Mouse (Mus musculus) MEL (cell line): ENCODE results near the gene Tle4. TPM values are rescaled to one million over a fixed set of nuclear protein-coding genes. Genes with fewer than 3 reads are reported as not detected.

ENCODE experiments used
- DNase-seq: peaks from one replicate; pipeline ENCODE4 v3.0.0; 2011; ENCODE audit warnings: low read depth, low spot score
- H3K27ac ChIP-seq: 2 replicates; pipeline ENCODE4 v1.5.1; 2012; ENCODE audit warnings: low read depth, mild to moderate bottlenecking, control low read depth, low read length, moderate library complexity; ENCODE audit not compliant: control insufficient read depth
- H3K27me3 ChIP-seq, 2 experiments: fragments of 150-350 bp in 1 of 2; sonication (generic) in 1 of 2; 2 replicates each; pipeline ENCODE4 v1.6.1; 2012; ENCODE audit warnings: low read length in 2 of 2, mild to moderate bottlenecking in 2 of 2, improper control_type of control experiment in 1 of 2, moderate library complexity in 1 of 2; ENCODE audit not compliant: insufficient read depth in 2 of 2, control insufficient read depth in 1 of 2
- H3K36me3 ChIP-seq, 2 experiments: 2 replicates each; pipeline ENCODE4 v1.6.1; 2012 to 2014; ENCODE audit warnings: low read length in 2 of 2, improper control_type of control experiment in 1 of 2, inconsistent platforms in 1 of 2, mild to moderate bottlenecking in 1 of 2; ENCODE audit not compliant: insufficient read depth in 2 of 2, control insufficient read depth in 1 of 2
- H3K4me1 ChIP-seq, 2 experiments: fragments of 150-350 bp in 1 of 2; sonication (generic) in 1 of 2; 2 replicates each; pipeline ENCODE4 v1.6.1; 2012; ENCODE audit warnings: low read length in 2 of 2, improper control_type of control experiment in 1 of 2, mild to moderate bottlenecking in 1 of 2; ENCODE audit not compliant: insufficient read depth in 2 of 2, control insufficient read depth in 1 of 2
- H3K4me3 ChIP-seq, 2 experiments: fragments of 150-350 bp in 1 of 2; sonication (generic) in 1 of 2; 2 replicates each; pipeline ENCODE4 v1.5.1; 2012; ENCODE audit warnings: low read depth in 2 of 2, low read length in 2 of 2, mild to moderate bottlenecking in 2 of 2, moderate library complexity in 2 of 2, control low read depth in 1 of 2, improper control_type of control experiment in 1 of 2; ENCODE audit not compliant: control insufficient read depth in 1 of 2, insufficient read depth in 1 of 2
- H3K79me2 ChIP-seq: 2 replicates; pipeline ENCODE4 v1.6.1; 2012; ENCODE audit warnings: mild to moderate bottlenecking, low read length, moderate library complexity; ENCODE audit not compliant: control insufficient read depth, poor library complexity, insufficient read depth
- H3K9ac ChIP-seq: 2 replicates; pipeline ENCODE4 v1.6.1; 2012; ENCODE audit warnings: low read depth, mild to moderate bottlenecking, control low read depth, low read length, moderate library complexity; ENCODE audit not compliant: control insufficient read depth, poor library complexity, severe bottlenecking
- H3K9me3 ChIP-seq: fragments of 150-350 bp; sonication (generic); replicated peaks from 2 replicates; pipeline ENCODE4 v1.6.1; 2012; ENCODE audit warnings: mild to moderate bottlenecking, low read length, improper control_type of control experiment, moderate library complexity; ENCODE audit not compliant: insufficient read depth
- BHLHE40 ChIP-seq: IDR thresholded peaks from 2 replicates; pipeline ENCODE4 v1.6.1; 2012; ENCODE audit warnings: low read depth, mild to moderate bottlenecking, inconsistent platforms, low read length, improper control_type of control experiment, borderline replicate concordance
- CHD1 ChIP-seq: IDR thresholded peaks from 2 replicates; pipeline ENCODE4 v1.6.1; 2012; ENCODE audit warnings: low read depth, mild to moderate bottlenecking, inconsistent platforms, low read length, improper control_type of control experiment
- CHD2 ChIP-seq: IDR thresholded peaks from 2 replicates; pipeline ENCODE4 v1.6.1; 2011; ENCODE audit warnings: low read length, improper control_type of control experiment
- CTCF ChIP-seq, 3 experiments: IDR thresholded peaks in 2 of 3; conservative IDR thresholded peaks in 1 of 3; 2 replicates each; pipeline ENCODE4 v1.5.1; 2011 to 2012; ENCODE audit warnings: low read length in 3 of 3, low read depth in 2 of 3, mild to moderate bottlenecking in 2 of 3, improper control_type of control experiment in 1 of 3, inconsistent platforms in 1 of 3, mixed read lengths in 1 of 3, moderate library complexity in 1 of 3; ENCODE audit not compliant: control insufficient read depth in 1 of 3, insufficient read depth in 1 of 3, poor library complexity in 1 of 3, severe bottlenecking in 1 of 3
- ELF1 ChIP-seq: IDR thresholded peaks from 2 replicates; pipeline ENCODE4 v1.6.1; 2014; ENCODE audit warnings: low read depth, mild to moderate bottlenecking, inconsistent platforms, low read length, improper control_type of control experiment, moderate library complexity
- EP300 ChIP-seq, 2 experiments: IDR thresholded peaks; 2 replicates each; pipeline ENCODE4 v1.6.1; 2011; ENCODE audit warnings: improper control_type of control experiment in 2 of 2, low read length in 2 of 2, low read depth in 1 of 2, mild to moderate bottlenecking in 1 of 2
- KAT2A ChIP-seq: conservative IDR thresholded peaks from 2 replicates; pipeline ENCODE4 v1.6.1; 2012; ENCODE audit warnings: low read depth, low read length, improper control_type of control experiment, inconsistent platforms
- MAFK ChIP-seq: IDR thresholded peaks from 2 replicates; pipeline ENCODE4 v1.6.1; 2011; ENCODE audit warnings: low read depth, mild to moderate bottlenecking, low read length, improper control_type of control experiment, borderline replicate concordance
- MAZ ChIP-seq: IDR thresholded peaks from 2 replicates; pipeline ENCODE4 v1.6.1; 2012; ENCODE audit warnings: low read depth, mild to moderate bottlenecking, inconsistent platforms, low read length, improper control_type of control experiment
- MEF2A ChIP-seq: IDR thresholded peaks from 2 replicates; pipeline ENCODE4 v1.6.1; 2014; ENCODE audit warnings: low read depth, mild to moderate bottlenecking, inconsistent platforms, low read length, improper control_type of control experiment; ENCODE audit not compliant: poor library complexity, insufficient replicate concordance, severe bottlenecking; ENCODE audit errors: extremely low read depth
- MYB ChIP-seq: IDR thresholded peaks from 2 replicates; pipeline ENCODE4 v1.6.1; 2011; ENCODE audit warnings: mild to moderate bottlenecking, low read depth, low read length, improper control_type of control experiment
- POLR2AphosphoS5 ChIP-seq: IDR thresholded peaks from 2 replicates; pipeline ENCODE4 v1.6.1; 2012; ENCODE audit warnings: low read depth, borderline replicate concordance, mild to moderate bottlenecking, inconsistent platforms, low read length, moderate library complexity, mixed read lengths
- TCF12 ChIP-seq: IDR thresholded peaks from 2 replicates; pipeline ENCODE4 v1.6.1; 2014; ENCODE audit warnings: low read depth, mild to moderate bottlenecking, inconsistent platforms, low read length, improper control_type of control experiment, moderate library complexity
- USF2 ChIP-seq, 2 experiments: IDR thresholded peaks; 2 replicates each; pipeline ENCODE4 v1.6.1; 2011 to 2012; ENCODE audit warnings: improper control_type of control experiment in 2 of 2, low read length in 2 of 2, borderline replicate concordance in 1 of 2, inconsistent platforms in 1 of 2, low read depth in 1 of 2, mild to moderate bottlenecking in 1 of 2; ENCODE audit not compliant: insufficient read depth in 1 of 2
- ZC3H11A ChIP-seq: IDR thresholded peaks from 2 replicates; pipeline ENCODE4 v1.6.1; 2012; ENCODE audit warnings: low read depth, mild to moderate bottlenecking, inconsistent platforms, low read length, improper control_type of control experiment
- ZMIZ1 ChIP-seq: IDR thresholded peaks from 2 replicates; pipeline ENCODE4 v1.6.1; 2012; ENCODE audit warnings: low read depth, mild to moderate bottlenecking, inconsistent platforms, low read length, improper control_type of control experiment, moderate library complexity
- ZNF384 ChIP-seq: IDR thresholded peaks from 2 replicates; pipeline ENCODE4 v1.6.1; 2012; ENCODE audit warnings: low read depth, mild to moderate bottlenecking, inconsistent platforms, low read length, improper control_type of control experiment
- polyA plus RNA-seq, 2 experiments: library from polyadenylated mRNA; stranded (reverse) in 1 of 2; unstranded in 1 of 2; fragments of >175 nt in 1 of 2; fragments of >200 nt in 1 of 2; gene quantifications; 2 replicates each; pipeline versions ENCODE4 v1.2.1 to v1.2.4; 2012; ENCODE audit warnings: low replicate concordance in 2 of 2, low read depth in 1 of 2; ENCODE audit not compliant: insufficient read length in 2 of 2, insufficient read depth in 1 of 2, missing spikeins in 1 of 2
- total RNA-seq: library from RNA; depleted of rRNA; stranded (reverse); fragments of 300-350 nt; gene quantifications from 2 replicates; pipeline ENCODE4 v1.2.3, GENCODE M21; 2012

Tle4 gene
- total and polyA plus RNA-seq, 3 experiments = 6.0 to 42.5 (median 14.0) TPM

DNA sequence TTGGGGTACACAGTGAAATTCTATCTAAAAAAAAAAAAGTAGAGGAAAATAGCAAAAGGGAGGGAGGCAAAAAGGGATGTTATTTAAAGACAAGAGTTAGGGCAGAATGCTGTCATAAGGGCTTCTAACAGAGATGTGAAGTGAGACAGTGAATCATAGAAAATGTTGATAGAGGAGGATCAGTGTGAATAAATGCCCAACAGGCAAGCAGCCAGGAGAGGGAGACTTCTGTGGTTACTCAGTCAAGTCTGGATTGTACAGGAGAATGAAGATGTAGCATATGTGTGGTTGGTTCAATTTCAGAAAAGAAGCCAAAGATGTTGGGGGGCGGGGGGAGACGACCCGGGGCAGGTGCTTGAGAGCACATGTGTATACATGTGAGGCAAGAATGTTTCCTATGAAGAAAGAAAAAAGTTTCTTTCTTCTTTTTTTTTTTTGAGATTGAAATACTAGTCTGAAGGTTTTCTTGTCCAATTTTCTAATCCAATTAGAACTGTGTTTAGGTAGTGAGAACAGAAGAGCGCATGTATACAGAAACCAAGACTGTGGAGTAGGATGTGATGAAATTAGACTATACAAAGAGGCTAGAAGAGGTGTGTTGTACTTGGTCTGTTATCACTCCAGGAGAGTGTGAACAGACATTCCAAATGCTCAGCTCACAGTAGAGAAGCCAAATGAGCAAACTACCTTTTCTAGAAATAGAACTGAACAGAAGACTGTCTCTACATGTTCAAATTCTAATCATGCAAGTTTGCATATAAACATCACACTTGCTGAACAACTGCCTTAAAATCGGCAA, 134.4 kb downstream of the Tle4 start:
- no peaks in the 10 kb centered on the region for H3K9me3 ChIP-seq
- H3K9ac ChIP-seq = no peak overlapping the region
- DNase-seq = no peak
- H3K79me2 ChIP-seq = no peaks in the 10 kb centered on the region
- no peaks in the 10 kb centered on the region for H3K27me3 ChIP-seq
- H3K36me3 ChIP-seq = peaks cover 0 to 1% of the 10 kb centered on the region in 2 experiments; a peak in 1 of 4 replicates
- no peak overlapping the region for H3K4me3 ChIP-seq
- no peaks in the 10 kb centered on the region for H3K4me1 ChIP-seq
- no peak overlapping the region for H3K27ac ChIP-seq
- TF ChIP-seq USF2 (IDR thresholded peaks at IDR 0.05; ENCODE audit: borderline replicate concordance in 1 of 2, insufficient read depth in 1 of 2, low read depth in 1 of 2, low read length in 2 of 2) (no peak), TCF12 (no peak), MAFK (no peak), CHD1 (no peak), ELF1 (no peak), BHLHE40 (no peak), CHD2 (no peak), ZMIZ1 (no peak), ZNF384 (no peak), EP300 (IDR thresholded peaks at IDR 0.05; ENCODE audit: low read depth in 1 of 2, low read length in 2 of 2) (no peak), KAT2A (no peak), ZC3H11A (no peak), CTCF (IDR thresholded peaks at IDR 0.05 in 2 of 3, conservative IDR thresholded peaks at IDR 0.05 in 1 of 3; ENCODE audit: control insufficient read depth in 1 of 3, insufficient read depth in 1 of 3, low read depth in 2 of 3, low read length in 3 of 3, poor library complexity in 1 of 3, severe bottlenecking in 1 of 3) (no peak), MYB (no peak), MAZ (no peak)

DNA sequence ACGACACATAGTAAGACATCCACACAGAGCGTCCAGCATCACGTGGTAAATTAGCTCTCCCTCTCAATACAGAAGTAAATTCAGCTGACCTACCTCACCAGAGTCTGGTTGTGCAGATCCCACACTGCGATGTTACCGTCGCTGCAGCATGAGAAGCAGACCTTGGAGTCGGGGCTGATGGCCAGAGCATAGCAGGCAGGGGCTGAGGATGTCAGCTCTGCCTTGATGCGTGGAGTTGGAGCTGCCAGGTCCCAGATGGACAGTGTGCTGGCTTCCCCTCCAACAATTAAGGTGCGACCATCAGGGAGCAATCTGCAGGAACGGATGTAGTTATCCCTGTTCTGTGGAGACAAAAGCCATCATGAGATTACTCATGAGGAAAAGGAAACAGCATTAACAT, 144.4 kb downstream of the Tle4 start:
- Histone ChIP-seq H3K27me3 (no peaks in the 10 kb centered on the region), H3K27ac (no peak overlapping the region), H3K36me3 (peaks cover 0 to 1% of the 10 kb centered on the region in 2 experiments; a peak in 2 of 4 replicates), H3K9me3 (no peaks in the 10 kb centered on the region), H3K9ac (no peak overlapping the region), H3K4me1 (no peaks in the 10 kb centered on the region), H3K79me2 (no peaks in the 10 kb centered on the region), H3K4me3 (no peak overlapping the region)
- no peak for DNase-seq
- TF ChIP-seq EP300 (IDR thresholded peaks at IDR 0.05; ENCODE audit: low read depth in 1 of 2, low read length in 2 of 2) = no peak
- no peak for TF ChIP-seq MYB
- no peak for TF ChIP-seq MAFK
- no peak for TF ChIP-seq CTCF (IDR thresholded peaks at IDR 0.05 in 2 of 3, conservative IDR thresholded peaks at IDR 0.05 in 1 of 3; ENCODE audit: control insufficient read depth in 1 of 3, insufficient read depth in 1 of 3, low read depth in 2 of 3, low read length in 3 of 3, poor library complexity in 1 of 3, severe bottlenecking in 1 of 3)
- TF ChIP-seq MEF2A = no peak
- TF ChIP-seq POLR2AphosphoS5 = no peak
